Mouse (Mus musculus): ENCODE data around the gene Ndel1.

Ndel1 gene

DNA sequence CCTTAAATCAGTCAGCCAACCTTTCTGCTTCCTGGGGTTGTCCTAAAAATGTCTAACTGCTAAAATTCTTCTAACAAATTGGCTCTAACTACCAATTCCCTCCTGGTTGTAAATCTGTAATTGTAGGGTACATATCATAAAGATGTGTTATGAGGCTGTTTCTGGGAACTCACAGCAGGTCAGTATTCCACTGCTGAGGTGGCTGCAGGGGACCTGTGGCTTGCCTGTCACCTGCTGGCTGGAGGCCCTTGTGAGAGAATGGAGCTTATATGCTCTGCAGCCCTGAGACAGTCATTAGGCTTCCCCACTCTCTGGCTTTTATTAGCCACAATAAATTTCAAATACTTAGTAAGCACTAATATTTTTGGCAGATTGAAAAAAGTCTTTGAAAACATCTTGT lies 92.8 kb downstream of the Ndel1 start:
- no peak for DNase-seq (ENCODE audit: extremely low spot score)

GRCm38 (mm10) chr11:68777933-68778332 lies 93.7 kb downstream of the Ndel1 start:
- no peak for DNase-seq (ENCODE audit: extremely low spot score)

- DNase-seq (ENCODE audit: extremely low spot score), result no peak
These were observed 95.5 kb downstream of the Ndel1 start for GRCm38 (mm10) chr11:68776147-68776655.
